19 mouse cellular contexts compared by ENCODE assay signal in the genomic region with DNA sequence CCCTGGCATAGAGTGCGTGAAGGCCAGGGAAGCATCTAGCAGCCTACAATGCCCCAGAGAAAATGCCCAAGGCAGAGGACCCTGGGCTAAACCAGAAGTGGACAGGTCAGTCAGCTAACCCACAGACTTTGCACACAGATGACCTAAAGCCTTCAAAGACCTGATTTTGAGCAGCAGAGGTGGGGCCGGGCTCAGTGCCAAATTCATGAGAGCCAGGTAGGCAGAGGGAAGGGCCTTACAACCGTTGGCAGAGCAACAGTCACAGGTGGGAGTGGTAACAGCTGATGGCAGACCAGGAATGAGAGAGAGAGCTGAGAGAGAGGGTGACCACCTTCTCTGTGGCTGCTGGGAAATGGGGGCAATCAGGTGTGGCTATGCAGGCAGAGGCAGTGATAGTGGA. TPM values are rescaled to one million over a fixed set of nuclear protein-coding genes. Genes with fewer than 3 reads are reported as not detected.
DNase-seq lines count a peak whose midpoint lies in the region; ATAC-seq lines count a peak whose summit lies in the region.
"Had no signal": no experiment of that assay in that cellular context is flagged by ENCODE, and none has a peak within 500 bp of the region (broad histone marks: within the 10 kb centered on the region; RNA-seq: fewer than 3 reads in every experiment).

No protein-coding gene starts in this region.

- no peaks in the 10 kb centered on the region for H3K27me3 ChIP-seq in heart, embryonic 13.5 days (replicated peaks)
- H3K27me3 ChIP-seq: limb, embryonic 13.5 days had no signal

- WGBS in heart, embryonic 13.5 days: 68% methylated on average over 3 of the region's 3 CpGs

- intact Hi-C loops in heart, postnatal 10 days (cut with DNase I): no loop called here

- peaks cover 50% of the 10 kb centered on the region for H3K36me3 ChIP-seq in heart, embryonic 13.5 days

- no peak overlapping the region for H3K4me2 ChIP-seq in heart, embryonic 13.5 days
- H3K4me2 ChIP-seq: limb, embryonic 13.5 days had no signal

- no peak overlapping the region for H3K27ac ChIP-seq in heart, embryonic 13.5 days (replicated peaks)
- H3K27ac ChIP-seq in brown adipose tissue, adult 24 weeks (replicated peaks; ENCODE audit: low read depth, low read length): 0 out of 2 replicates have a peak overlapping the region, but pooled peaks have one; percentile 9
- H3K27ac ChIP-seq: hindbrain, embryonic 10.5 days; limb, embryonic 13.5 days had no signal

- ATAC-seq in heart, embryonic 13.5 days (ENCODE audit: extremely low read depth, insufficient number of reproducible peaks, low FRiP score, low TSS enrichment): no peak
- ATAC-seq in activated CD4-positive, CD25-positive, alpha-beta regulatory T cell, adult 4 months: no peak
- ATAC-seq in CD4-positive, CD25-positive, alpha-beta regulatory T cell, adult 4 months: no peak
- ATAC-seq: intestine, embryonic 16.5 days had no signal

- no peak for DNase-seq in heart, postnatal 10 days
- peak; percentile 69 to 81 for DNase-seq in kidney, postnatal 25 days
- DNase-seq in lung, postnatal 36 days: peak; percentile 79
- no peak for DNase-seq in thymus, postnatal 14 days
- DNase-seq: cerebellum, adult 9-10 months; heart, adult 11 months; right cerebral cortex, postnatal 4 days had no signal

- 0 out of 2 replicates have a peak overlapping the region, but pooled peaks have one; percentile 55 for H3K9ac ChIP-seq in heart, embryonic 13.5 days

- H3K4me1 ChIP-seq in heart, embryonic 13.5 days: peaks cover 50% of the 10 kb centered on the region
- H3K4me1 ChIP-seq in brown adipose tissue, adult 24 weeks (ENCODE audit: control insufficient read depth, insufficient read depth, insufficient read length, low read length): peaks cover 5% of the 10 kb centered on the region

- no peak overlapping the region for H3K4me3 ChIP-seq in heart, embryonic 13.5 days
- H3K4me3 ChIP-seq in brown adipose tissue, adult 24 weeks (ENCODE audit: insufficient read depth, low read depth, low read length): no peak overlapping the region
- H3K4me3 ChIP-seq: hindbrain, embryonic 10.5 days; limb, embryonic 13.5 days; myocyte had no signal

- no peaks in the 10 kb centered on the region for H3K9me3 ChIP-seq in heart, embryonic 13.5 days
- H3K9me3 ChIP-seq: hindbrain, embryonic 10.5 days; limb, embryonic 13.5 days had no signal

RNA-seq across cellular contexts. Expression of a gene that starts 3.9 kb away (rescaled TPM):
- 7.7 and 8.4 TPM in 2 replicates for polyA plus RNA-seq in heart, embryonic 13.5 days (2015; fragmentation: Nextera tagmentation; extraction: Ambion mirVana)
- total RNA-seq in heart, postnatal 10 days (2021): 10 to 100 TPM; 11.6 to 12.7 TPM
- polyA plus RNA-seq in brown adipose tissue, adult 24 weeks (2012; ENCODE audit: insufficient read depth, insufficient read length, missing spikeins): 9.2 and 10.5 TPM in 2 replicates
- 10 to 100 TPM in 1 of 2 experiments, 1 to 10 TPM in 1; 6.4 to 11.3 TPM for polyA plus RNA-seq in activated CD4-positive, CD25-positive, alpha-beta regulatory T cell, adult 4 months (2017; shearing (Covaris generic))
- polyA plus RNA-seq in CD4-positive, CD25-positive, alpha-beta regulatory T cell, adult 4 months (2017; shearing (Covaris generic)): 10 to 100 TPM in 1 of 2 experiments, 1 to 10 TPM in 1; 8.9 to 11.6 TPM

RNA-seq across cellular contexts. Expression of a gene that starts 16.0 kb away (rescaled TPM):
- 17.2 and 18.5 TPM in 2 replicates for polyA plus RNA-seq in heart, embryonic 13.5 days (2015; fragmentation: Nextera tagmentation; extraction: Ambion mirVana)
- 10 to 100 TPM; 81.5 to 94.9 TPM for total RNA-seq in heart, postnatal 10 days (2021)
- polyA plus RNA-seq in brown adipose tissue, adult 24 weeks (2012; ENCODE audit: insufficient read depth, insufficient read length, missing spikeins): 16.3 and 18.4 TPM in 2 replicates
- 1 to 10 TPM; 4.5 to 5.8 TPM for polyA plus RNA-seq in activated CD4-positive, CD25-positive, alpha-beta regulatory T cell, adult 4 months (2017; shearing (Covaris generic))
- 1 to 10 TPM; 4.4 to 5.5 TPM for polyA plus RNA-seq in CD4-positive, CD25-positive, alpha-beta regulatory T cell, adult 4 months (2017; shearing (Covaris generic))

RNA-seq across cellular contexts. Expression of a gene that starts 20.0 kb away (rescaled TPM):
- 67.1 and 71.8 TPM in 2 replicates for polyA plus RNA-seq in heart, embryonic 13.5 days (2015; fragmentation: Nextera tagmentation; extraction: Ambion mirVana)
- total RNA-seq in heart, postnatal 10 days (2021): 10 to 100 TPM; 67.0 to 81.9 TPM
- polyA plus RNA-seq in brown adipose tissue, adult 24 weeks (2012; ENCODE audit: insufficient read depth, insufficient read length, missing spikeins): 62.9 and 78.2 TPM in 2 replicates
- 10 to 100 TPM; 22.5 to 40.9 TPM for polyA plus RNA-seq in activated CD4-positive, CD25-positive, alpha-beta regulatory T cell, adult 4 months (2017; shearing (Covaris generic))
- 10 to 100 TPM; 31.8 to 32.1 TPM for polyA plus RNA-seq in CD4-positive, CD25-positive, alpha-beta regulatory T cell, adult 4 months (2017; shearing (Covaris generic))

RNA-seq across cellular contexts. Expression of a gene that starts 27.4 kb away (rescaled TPM):
- polyA plus RNA-seq in heart, embryonic 13.5 days (2015; fragmentation: Nextera tagmentation; extraction: Ambion mirVana): not detected in 2 replicates
- total RNA-seq in heart, postnatal 10 days (2021): not detected
- not detected in 2 replicates for polyA plus RNA-seq in brown adipose tissue, adult 24 weeks (2012; ENCODE audit: insufficient read depth, insufficient read length, missing spikeins)
- not detected for polyA plus RNA-seq in activated CD4-positive, CD25-positive, alpha-beta regulatory T cell, adult 4 months (2017; shearing (Covaris generic))
- not detected for polyA plus RNA-seq in CD4-positive, CD25-positive, alpha-beta regulatory T cell, adult 4 months (2017; shearing (Covaris generic))
- total RNA-seq: megakaryocyte-erythroid progenitor cell, adult 5-6 weeks had no signal
- polyA plus RNA-seq: C2C12; frontal cortex, adult 2 months; hindbrain, embryonic 10.5 days; intestine, embryonic 16.5 days; limb, embryonic 13.5 days; myocyte; stomach, embryonic 14.5 days had no signal

RNA-seq across cellular contexts. Expression of a gene that starts 30.5 kb away (rescaled TPM):
- 70.7 and 74.7 TPM in 2 replicates for polyA plus RNA-seq in heart, embryonic 13.5 days (2015; fragmentation: Nextera tagmentation; extraction: Ambion mirVana)
- total RNA-seq in heart, postnatal 10 days (2021): 10 to 100 TPM; 21.6 to 23.3 TPM
- 2.7 and 3.3 TPM in 2 replicates for polyA plus RNA-seq in brown adipose tissue, adult 24 weeks (2012; ENCODE audit: insufficient read depth, insufficient read length, missing spikeins)
- 10 to 100 TPM; 19.4 to 33.7 TPM for polyA plus RNA-seq in activated CD4-positive, CD25-positive, alpha-beta regulatory T cell, adult 4 months (2017; shearing (Covaris generic))
- 10 to 100 TPM in 1 of 2 experiments, 1 to 10 TPM in 1; 8.5 to 28.4 TPM for polyA plus RNA-seq in CD4-positive, CD25-positive, alpha-beta regulatory T cell, adult 4 months (2017; shearing (Covaris generic))

Comparison
In these comparisons a context has a peak if more than half of its experiments do, and no peak if none do; other contexts are left out.
1. DNase-seq: peak in kidney, postnatal 25 days (2 of 2) and lung, postnatal 36 days (single experiment); none in heart, postnatal 10 days (0 of 2) and thymus, postnatal 14 days (single experiment).